Mouse (Mus musculus) bone marrow, adult 2 months (tissue): Measurements from ENCODE around the gene Epha8.
A peak's percentile ranks its signal among the peaks of the same experiment; 100 is the strongest.

ENCODE experiments used
- CTCF ChIP-seq: fragments of 200-500 bp; IDR thresholded peaks from 2 replicates; pipeline ENCODE4 v1.5.1; 2011; ENCODE audit warnings: low read length, control low read depth; ENCODE audit not compliant: control insufficient read depth, insufficient read depth
- POLR2A ChIP-seq: fragments of 200-500 bp; IDR thresholded peaks from 2 replicates; pipeline ENCODE4 v1.6.1; 2011; ENCODE audit warnings: low read depth, mild to moderate bottlenecking, control low read depth, low read length, borderline replicate concordance; ENCODE audit not compliant: control insufficient read depth

GRCm38 (mm10) chr4:136899154-136899553 lies 57.5 kb downstream of the Epha8 start:
- TF ChIP-seq CTCF: 0 out of 2 replicates have a peak, but pooled peaks have one; percentile 23
- no peak for TF ChIP-seq POLR2A
